Mouse (Mus musculus) c-Kit-positive CD71-positive TER-119-positive erythroid progenitor cells, embryonic 14.5 days (primary cell): Measurements from ENCODE around the gene Rp9.
"Not testable (repeated sequence)": the region's sequence is repeated elsewhere in the genome, so short reads cannot be mapped to it uniquely, and the experiment has no call there.

Experiments
- DNase-seq: peaks from one replicate; pipeline ENCODE4 v3.0.0-alpha.2; 2013; ENCODE audit warnings: low spot score

Gene Rp9

GRCm38 (mm10) chr9:22457142-22457835 is 12.3 kb downstream of the Rp9 start:
- DNase-seq = no peak

GRCm38 (mm10) chr9:22455041-22455440 is 14.5 kb downstream of the Rp9 start:
- no peak for DNase-seq

- not testable (repeated sequence) for DNase-seq
These were observed 15.6 kb downstream of the Rp9 start, which contains the start of gene Gm17545 for GRCm38 (mm10) chr9:22453990-22454389. Gm17545 (plus strand) TSS chr9:22454290.

GRCm38 (mm10) chr9:22453501-22453924 is 16.0 kb downstream of the Rp9 start:
- DNase-seq = peak; percentile 62

- no peak for DNase-seq
These were observed 16.8 kb downstream of the Rp9 start for GRCm38 (mm10) chr9:22452697-22453096.

- no peak for DNase-seq
These were observed 20.3 kb downstream of the Rp9 start for GRCm38 (mm10) chr9:22449209-22449608.

- no peak for DNase-seq
These were observed 21.1 kb downstream of the Rp9 start for GRCm38 (mm10) chr9:22448420-22448819.

- no peak for DNase-seq
These were observed 22.3 kb downstream of the Rp9 start for GRCm38 (mm10) chr9:22447213-22447612.

GRCm38 (mm10) chr9:22445123-22445522 is 24.4 kb downstream of the Rp9 start:
- no peak for DNase-seq

GRCm38 (mm10) chr9:22443157-22443556 is 26.4 kb downstream of the Rp9 start:
- DNase-seq = no peak

GRCm38 (mm10) chr9:22438826-22439225 is 30.7 kb downstream of the Rp9 start:
- DNase-seq = no peak

- no peak for DNase-seq
These were observed 35.4 kb downstream of the Rp9 start for GRCm38 (mm10) chr9:22434101-22434500.

- no peak for DNase-seq
These were observed 36.3 kb downstream of the Rp9 start for GRCm38 (mm10) chr9:22433221-22433620.

GRCm38 (mm10) chr9:22430315-22430840 is 39.2 kb downstream of the Rp9 start:
- DNase-seq = no peak

GRCm38 (mm10) chr9:22429533-22430241 is 39.9 kb downstream of the Rp9 start:
- no peak for DNase-seq

- DNase-seq = no peak
These were observed 40.7 kb downstream of the Rp9 start for GRCm38 (mm10) chr9:22428666-22429410.

- DNase-seq = no peak
These were observed 41.4 kb downstream of the Rp9 start for GRCm38 (mm10) chr9:22428028-22428665.

- no peak for DNase-seq
These were observed 44.8 kb downstream of the Rp9 start for GRCm38 (mm10) chr9:22424719-22425118.

GRCm38 (mm10) chr9:22424196-22424595 is 45.3 kb downstream of the Rp9 start:
- DNase-seq = no peak

GRCm38 (mm10) chr9:22423507-22423906 is 46.0 kb downstream of the Rp9 start:
- no peak for DNase-seq

- no peak for DNase-seq
These were observed 47.0 kb downstream of the Rp9 start for GRCm38 (mm10) chr9:22422559-22422958.

GRCm38 (mm10) chr9:22420491-22420890 is 49.1 kb downstream of the Rp9 start:
- DNase-seq = no peak
